Mouse (Mus musculus) layer of hippocampus, adult 11-12 months (tissue): ENCODE results near the gene Rpl36al.

Source experiments
- DNase-seq: peaks from one replicate; pipeline ENCODE4 v3.0.0; 2022; ENCODE audit warnings: low spot score

The Rpl36al gene

DNA sequence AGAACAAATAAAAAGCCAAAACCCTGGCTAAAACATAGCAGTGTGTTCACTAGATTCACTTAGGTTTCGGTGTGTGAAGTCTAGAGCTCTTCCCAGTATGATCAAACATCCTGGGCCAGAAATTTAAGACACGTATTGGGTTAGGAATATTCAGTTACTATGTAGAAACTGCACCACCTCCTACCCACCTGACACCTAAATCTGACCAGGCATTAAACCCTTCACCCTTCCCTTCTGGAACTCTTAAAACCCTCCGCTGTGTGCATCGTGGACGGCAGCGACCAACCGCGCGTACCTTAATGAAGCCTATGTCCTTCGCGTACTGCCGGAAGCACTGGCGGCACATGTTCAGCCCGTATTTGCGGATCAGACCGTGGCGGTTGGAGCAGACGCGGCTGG lies 25.5 kb downstream of the Rpl36al start:
- DNase-seq, result no peak

DNA sequence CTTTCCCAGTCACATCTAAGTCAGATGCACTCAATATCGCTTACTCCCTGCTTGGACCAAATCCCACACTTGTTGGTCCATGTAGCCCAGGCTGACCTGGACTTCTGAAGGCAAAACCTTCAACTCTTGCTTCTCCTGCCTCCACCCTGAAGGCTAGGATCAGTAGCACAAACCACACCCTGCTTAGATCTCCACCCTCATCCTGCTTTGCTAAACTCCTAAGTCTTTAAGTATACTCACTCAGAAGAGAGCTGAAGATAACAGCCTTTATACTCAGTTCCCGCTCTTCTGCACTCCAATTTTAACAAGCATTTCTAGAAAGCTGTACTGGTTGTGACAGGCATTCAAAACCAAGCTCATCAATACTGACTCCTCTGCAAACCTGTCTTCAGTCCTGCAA lies 26.8 kb downstream of the Rpl36al start:
- DNase-seq, result no peak

DNA sequence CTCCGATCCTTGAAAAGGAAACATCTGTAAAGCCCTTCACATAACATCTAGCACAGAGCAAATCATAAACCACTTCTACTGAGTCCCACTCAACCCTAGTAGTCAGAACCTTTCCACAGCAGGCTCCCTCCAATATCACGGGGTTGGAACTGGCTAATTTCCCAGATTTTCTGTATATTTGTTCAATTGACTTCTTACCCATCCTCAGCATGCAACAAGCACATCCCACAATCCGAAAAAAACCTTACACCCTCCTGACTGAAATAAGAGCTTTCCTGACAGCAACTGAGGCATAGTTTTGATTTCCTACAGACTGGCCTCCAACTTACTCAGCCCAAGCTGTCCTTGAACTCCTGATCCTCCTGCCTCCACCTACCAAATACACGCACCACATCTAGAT lies 27.4 kb downstream of the Rpl36al start:
- no peak for DNase-seq

DNA sequence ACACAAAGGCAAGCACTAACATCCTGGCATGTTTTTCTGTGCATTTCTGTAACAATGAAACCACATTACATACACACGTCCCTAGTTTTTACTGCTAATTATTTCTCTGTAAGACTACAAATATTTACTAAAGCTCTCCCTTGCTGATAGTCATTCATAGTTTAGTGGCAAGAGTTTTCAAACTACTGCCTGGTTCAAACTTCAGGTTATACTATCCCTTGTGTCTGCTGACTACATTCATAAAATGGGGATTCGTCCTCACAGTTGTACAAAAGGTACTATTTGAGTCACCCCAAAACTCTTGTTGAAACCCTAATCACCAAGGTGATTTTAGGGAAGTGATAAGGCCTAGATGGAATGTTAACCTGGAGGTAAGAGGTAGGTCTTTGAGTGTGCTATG lies 28.0 kb downstream of the Rpl36al start:
- DNase-seq, result no peak

DNA sequence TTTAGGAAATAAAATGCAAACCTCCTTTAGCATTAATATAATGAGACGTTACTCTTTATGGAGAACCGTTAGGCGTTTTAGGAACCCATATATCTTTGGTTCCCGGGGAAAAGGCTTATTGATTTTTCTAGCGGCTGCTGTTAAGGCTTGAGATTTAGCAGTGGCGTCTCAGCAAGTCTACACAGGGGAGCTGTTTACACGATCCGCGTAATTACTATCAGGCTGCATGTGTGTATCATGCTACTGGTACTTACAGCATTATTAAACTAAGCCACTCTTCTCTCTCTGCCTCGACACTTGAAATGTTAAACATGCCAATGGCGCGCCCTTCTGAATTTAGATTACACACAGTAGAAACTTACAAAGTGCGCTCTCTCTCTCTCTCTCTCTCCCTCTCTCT lies 33.8 kb downstream of the Rpl36al start:
- no peak for DNase-seq

DNA sequence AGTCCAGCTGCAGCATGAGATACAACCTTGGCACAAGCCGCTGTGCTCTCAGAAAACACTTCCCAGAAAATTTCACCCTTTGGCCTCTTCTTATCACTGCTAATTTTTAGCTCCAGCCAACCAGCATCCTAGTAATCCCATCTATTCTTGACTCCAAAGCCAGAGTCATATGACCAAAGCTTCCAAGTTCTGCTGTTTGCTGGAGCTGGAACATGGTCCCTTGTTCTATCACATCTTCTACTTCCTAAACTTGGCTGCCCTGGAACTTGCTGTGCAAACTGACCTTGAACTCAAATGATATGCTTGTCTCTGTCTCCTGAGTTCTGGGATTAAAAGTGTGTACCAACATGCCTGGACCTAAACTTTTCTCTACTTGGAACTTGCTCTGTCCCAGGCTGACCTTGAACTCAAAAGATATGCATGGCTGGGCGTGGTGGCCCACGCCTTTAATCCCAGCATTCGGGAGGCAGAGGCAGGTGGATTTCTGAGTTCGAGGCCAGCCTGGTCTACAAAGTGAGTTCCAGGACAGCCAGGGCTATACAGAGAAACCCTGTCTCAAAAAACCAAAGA lies 36.6 kb downstream of the Rpl36al start:
- no peak for DNase-seq

DNA sequence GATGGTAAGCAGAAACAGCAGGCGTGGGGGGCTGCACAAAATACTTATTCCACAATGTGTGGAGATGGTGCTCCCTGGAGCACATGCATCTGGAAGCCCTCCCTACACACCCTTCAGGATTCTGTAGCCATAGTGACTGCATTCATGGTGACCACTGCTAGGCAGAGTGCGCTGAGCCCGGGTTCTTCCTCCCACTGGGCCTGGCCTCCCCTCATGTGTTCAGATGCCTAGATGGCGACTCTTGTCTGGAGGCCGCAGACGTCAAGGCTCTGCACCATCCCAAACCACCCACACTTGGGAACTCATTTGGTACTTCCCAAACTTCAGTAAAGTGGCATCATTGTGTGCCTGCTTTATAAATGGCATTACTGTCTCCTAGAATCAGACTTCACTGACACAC lies 40.4 kb downstream of the Rpl36al start:
- DNase-seq, result no peak

DNA sequence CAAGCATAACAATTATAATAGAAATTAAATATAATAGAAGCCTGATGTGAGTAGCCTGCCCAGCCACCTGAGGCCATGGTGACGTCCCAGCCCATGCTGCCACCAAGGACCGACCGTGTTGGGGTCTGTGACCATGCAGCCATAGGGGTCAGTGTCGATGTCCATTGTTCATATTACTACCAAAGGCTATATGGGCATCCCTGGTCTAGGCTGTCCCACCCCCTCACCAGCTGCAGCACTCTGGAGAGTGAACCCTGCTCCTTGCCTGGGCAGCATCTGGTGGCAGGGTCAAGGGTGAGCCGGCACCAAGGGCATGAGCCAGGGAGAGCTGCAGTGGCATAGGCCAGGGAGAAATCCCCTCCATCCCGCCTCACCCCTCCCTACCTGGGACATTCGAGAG lies 44.0 kb downstream of the Rpl36al start:
- DNase-seq, result no peak

DNA sequence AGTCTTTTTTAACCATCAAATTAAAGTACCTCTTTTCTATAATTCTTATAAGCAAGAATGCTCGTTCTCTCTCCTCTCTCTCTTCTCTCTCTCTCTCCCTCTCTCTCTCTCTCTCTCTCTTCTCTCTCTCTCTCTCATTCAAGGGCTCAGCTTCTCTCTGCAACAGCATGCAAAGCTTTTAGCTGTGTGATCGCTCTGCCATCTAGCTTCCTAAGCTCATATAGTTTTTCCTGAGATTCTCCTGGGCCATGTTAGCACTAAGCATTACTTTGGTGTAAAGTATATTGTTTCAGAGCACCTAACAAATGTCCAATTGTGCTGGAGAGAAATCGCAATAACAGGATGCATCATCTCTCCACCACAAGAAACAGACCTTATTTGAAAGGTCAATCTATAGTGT lies 44.7 kb downstream of the Rpl36al start:
- DNase-seq, result no peak
